Mouse (Mus musculus) limb, embryonic 12.5 days (tissue): ENCODE measurements at regions not wholly inside any gene's neighbourhood (a gene's known extent, or its start where the extent isn't known, plus 50 kb on each side); places are given as distances from the start of the nearest gene placed in this dataset.

Experiments used
- ATAC-seq: fragments of 200-750 bp; cut with Nextera tagmentation; 2 replicates; pipeline ENCODE4 v1.8.0; 2017; ENCODE audit warnings: low read depth, moderate TSS enrichment; ENCODE audit not compliant: insufficient number of reproducible peaks, insufficient read depth, low FRiP score, low TSS enrichment
- H3K27ac ChIP-seq: fragments of 300-500 bp; sonication (generic); 2 replicates; pipeline ENCODE4 v1.5.1; 2016; ENCODE audit warnings: mild to moderate bottlenecking, moderate library complexity
- H3K27me3 ChIP-seq: fragments of 300-500 bp; sonication (generic); 2 replicates; pipeline ENCODE4 v1.6.1; 2016; ENCODE audit warnings: mild to moderate bottlenecking, moderate library complexity
- H3K36me3 ChIP-seq: fragments of 300-500 bp; sonication (generic); 2 replicates; pipeline ENCODE4 v1.6.1; 2016; ENCODE audit warnings: mild to moderate bottlenecking, moderate library complexity
- H3K4me1 ChIP-seq: fragments of 300-500 bp; sonication (generic); replicated peaks from 2 replicates; pipeline ENCODE4 v1.6.1; 2016
- H3K4me2 ChIP-seq: fragments of 300-500 bp; sonication (generic); 2 replicates; pipeline ENCODE4 v1.6.1; 2016; ENCODE audit warnings: mild to moderate bottlenecking, moderate library complexity
- H3K4me3 ChIP-seq: fragments of 300-500 bp; sonication (generic); replicated peaks from 2 replicates; pipeline ENCODE4 v1.5.1; 2016; ENCODE audit warnings: mild to moderate bottlenecking
- H3K9ac ChIP-seq: fragments of 300-500 bp; sonication (generic); replicated peaks from 2 replicates; pipeline ENCODE4 v1.6.1; 2016; ENCODE audit warnings: mild to moderate bottlenecking, moderate library complexity
- H3K9me3 ChIP-seq: fragments of 300-500 bp; sonication (generic); 2 replicates; pipeline ENCODE4 v1.6.1; 2016; ENCODE audit warnings: mild to moderate bottlenecking, moderate library complexity
- WGBS: fragments of 180-500 bp; shearing (Covaris S2); methylation state at CpG from one replicate; pipeline ENCODE4 v1.1.7; 2016; 5-methylcytosine and 5-hydroxymethylcytosine counted together

DNA sequence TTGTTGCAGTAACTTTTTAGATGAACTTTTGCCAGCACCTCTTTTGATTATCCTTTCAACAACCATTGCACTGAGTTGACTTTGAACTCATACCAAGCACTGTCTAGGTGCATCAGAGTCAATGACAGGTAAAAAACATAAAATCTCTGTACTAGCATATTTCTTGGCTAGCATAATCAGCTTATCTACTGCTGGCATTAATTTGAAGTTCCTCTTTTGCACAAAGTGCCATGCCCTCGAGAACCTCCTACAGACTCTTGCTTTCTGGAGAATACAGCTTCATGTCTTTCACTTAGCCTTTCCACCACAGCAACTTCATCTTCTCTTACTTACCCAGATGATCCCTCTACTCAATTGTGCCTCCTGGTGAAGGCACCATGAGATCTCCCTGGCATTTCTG lies 85.3 kb upstream of the Il6 start:
- Histone ChIP-seq H3K4me3 (no peak overlapping the region), H3K9ac (no peak overlapping the region)

DNA sequence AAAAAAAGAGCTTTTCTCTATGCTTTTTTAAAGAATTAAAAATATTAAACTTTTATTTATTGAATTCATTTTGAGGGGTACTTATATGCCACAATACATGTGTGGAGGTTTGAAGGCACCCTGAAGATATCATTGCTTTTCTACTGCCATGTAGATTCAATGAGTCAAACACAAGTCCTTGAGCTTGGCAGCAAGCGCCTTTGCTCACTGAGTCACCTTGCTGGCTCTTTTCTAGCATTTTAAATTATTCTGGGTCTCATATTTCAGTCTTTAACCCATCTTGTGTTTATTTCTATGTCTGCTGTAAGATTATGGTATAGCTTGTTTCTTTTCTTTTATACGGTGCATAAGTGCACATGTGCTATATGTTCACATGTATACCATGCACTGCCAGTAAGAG lies 83.5 kb upstream of the Il6 start:
- no peaks in the 10 kb centered on the region for H3K27me3 ChIP-seq
- H3K4me2 ChIP-seq: no peak overlapping the region
- no peak overlapping the region for H3K9ac ChIP-seq
- no peaks in the 10 kb centered on the region for H3K4me1 ChIP-seq
- no peak for ATAC-seq
- H3K9me3 ChIP-seq: no peaks in the 10 kb centered on the region
- no peaks in the 10 kb centered on the region for H3K36me3 ChIP-seq
- H3K27ac ChIP-seq: no peak overlapping the region
- WGBS: 89% methylated on average over 2 of the region's 2 CpGs
- no peak overlapping the region for H3K4me3 ChIP-seq

More for the DNA sequence above, 85.3 kb upstream of the Il6 start:
- no peaks in the 10 kb centered on the region for H3K36me3 ChIP-seq
- no peaks in the 10 kb centered on the region for H3K4me1 ChIP-seq
- 78% methylated on average over 1 of the region's 1 CpGs for WGBS
- ATAC-seq: no peak
- H3K27me3 ChIP-seq: no peaks in the 10 kb centered on the region
- H3K27ac ChIP-seq: no peak overlapping the region
- no peaks in the 10 kb centered on the region for H3K9me3 ChIP-seq
- H3K4me2 ChIP-seq: no peak overlapping the region

DNA sequence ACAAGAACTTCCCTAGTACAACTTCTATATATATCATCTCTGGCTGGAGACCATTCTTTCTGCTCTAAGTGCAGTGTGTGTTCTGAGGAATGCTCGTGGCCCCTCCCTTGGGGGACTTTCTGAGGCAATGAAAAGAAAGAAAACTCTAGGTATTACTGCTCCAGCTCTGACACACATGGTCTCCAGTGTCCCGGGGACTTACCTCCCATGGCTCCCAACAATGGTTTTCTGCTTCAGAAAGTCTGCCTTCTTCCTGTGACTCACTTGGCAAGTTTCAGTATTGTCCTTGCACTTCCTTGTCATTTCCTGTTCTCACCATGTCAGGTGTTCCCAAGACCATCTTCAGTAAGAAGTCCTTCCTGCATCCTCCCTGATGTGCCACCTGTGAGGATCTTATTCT lies 65.7 kb upstream of the Il6 start:
- H3K9me3 ChIP-seq: no peaks in the 10 kb centered on the region
- no peaks in the 10 kb centered on the region for H3K36me3 ChIP-seq
- WGBS: 73% methylated on average over 2 of the region's 2 CpGs
- no peak overlapping the region for H3K9ac ChIP-seq
- no peak overlapping the region for H3K4me3 ChIP-seq
- no peak overlapping the region for H3K27ac ChIP-seq
- no peak overlapping the region for H3K4me2 ChIP-seq
- no peaks in the 10 kb centered on the region for H3K27me3 ChIP-seq
- no peak for ATAC-seq
- no peaks in the 10 kb centered on the region for H3K4me1 ChIP-seq

DNA sequence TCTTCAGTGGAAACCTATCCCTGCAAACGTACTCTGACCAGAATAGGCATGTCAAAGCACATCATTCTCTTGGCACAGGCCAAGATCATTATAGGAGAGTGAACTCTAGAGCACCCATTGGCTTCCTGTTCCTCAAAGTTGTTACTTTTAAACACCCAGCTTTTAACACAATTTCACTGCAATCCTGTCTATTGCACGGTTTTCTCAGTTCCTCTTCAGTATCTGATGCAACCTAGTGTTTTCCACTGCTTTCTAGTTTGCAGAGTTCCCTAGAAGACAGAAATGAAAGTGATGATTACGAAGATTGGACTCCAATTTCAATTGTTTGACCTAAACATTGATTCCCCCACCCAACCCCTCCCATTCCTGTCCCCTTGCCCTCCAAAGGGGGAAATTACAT lies 64.8 kb upstream of the Il6 start:
- no peak overlapping the region for H3K4me2 ChIP-seq
- 71% methylated on average over 3 of the region's 3 CpGs for WGBS
- no peaks in the 10 kb centered on the region for H3K27me3 ChIP-seq
- no peaks in the 10 kb centered on the region for H3K9me3 ChIP-seq
- no peaks in the 10 kb centered on the region for H3K4me1 ChIP-seq
- no peak overlapping the region for H3K27ac ChIP-seq
- no peak overlapping the region for H3K4me3 ChIP-seq
- H3K36me3 ChIP-seq: no peaks in the 10 kb centered on the region
- ATAC-seq: no peak
- no peak overlapping the region for H3K9ac ChIP-seq

DNA sequence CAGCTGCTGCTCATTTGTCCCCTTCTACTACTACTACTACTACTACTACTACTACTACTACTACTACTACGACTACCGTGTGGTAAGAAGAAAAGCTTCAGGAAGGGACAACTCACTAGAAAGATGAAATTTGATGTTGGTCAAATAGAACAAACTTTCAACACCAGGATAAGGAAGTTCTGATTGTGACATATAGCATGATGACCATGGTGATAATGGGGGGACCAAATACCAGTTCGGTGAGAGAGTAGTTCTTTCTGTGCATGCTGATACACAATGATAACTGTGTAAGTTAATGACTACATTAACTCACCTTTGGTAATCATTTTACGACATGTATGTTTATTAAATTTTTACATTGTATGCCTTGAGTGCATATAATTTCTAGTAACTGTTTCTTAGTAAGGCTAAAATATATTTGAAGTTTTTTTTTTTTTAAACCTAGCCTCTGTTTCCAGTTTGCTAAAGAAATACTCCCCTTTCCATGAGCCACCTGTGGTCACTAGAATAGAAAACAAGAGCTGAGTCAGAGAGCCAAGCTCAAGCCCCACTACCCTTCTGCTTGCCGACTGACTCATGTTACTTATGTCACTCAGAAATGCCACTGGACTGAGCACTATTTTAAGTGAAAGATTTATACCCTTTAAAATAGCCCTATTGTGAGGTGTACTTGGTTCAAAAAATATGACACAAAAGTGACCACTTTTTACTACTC lies 62.3 kb upstream of the Il6 start:
- WGBS: 85% methylated on average over 5 of the region's 5 CpGs
- Histone ChIP-seq H3K9ac (no peak overlapping the region), H3K4me1 (no peaks in the 10 kb centered on the region), H3K27ac (no peak overlapping the region), H3K4me3 (no peak overlapping the region), H3K4me2 (no peak overlapping the region), H3K36me3 (no peaks in the 10 kb centered on the region), H3K9me3 (no peaks in the 10 kb centered on the region), H3K27me3 (no peaks in the 10 kb centered on the region)
- ATAC-seq: no peak

GRCm38 (mm10) chr5:29951381-29952350 lies 61.2 kb upstream of the Il6 start:
- H3K4me3 ChIP-seq: no peak overlapping the region
- no peaks in the 10 kb centered on the region for H3K36me3 ChIP-seq
- no peak overlapping the region for H3K9ac ChIP-seq
- 69% methylated on average over 7 of the region's 7 CpGs for WGBS
- H3K9me3 ChIP-seq: no peaks in the 10 kb centered on the region
- no peaks in the 10 kb centered on the region for H3K4me1 ChIP-seq
- no peak overlapping the region for H3K4me2 ChIP-seq
- no peak for ATAC-seq
- H3K27me3 ChIP-seq: no peaks in the 10 kb centered on the region
- no peak overlapping the region for H3K27ac ChIP-seq
